Mouse (Mus musculus) ES-Bruce4 (cell line): ENCODE measurements around the gene Enc1. TPM values are rescaled to one million over a fixed set of nuclear protein-coding genes. Genes with fewer than 3 reads are reported as not detected.

Experiments
- H3K27ac ChIP-seq: 2 replicates; pipeline ENCODE4 v1.5.1; 2012; ENCODE audit warnings: low read length, inconsistent platforms; ENCODE audit not compliant: insufficient read depth
- H3K27me3 ChIP-seq: 2 replicates; pipeline ENCODE4 v1.6.1; 2012; ENCODE audit warnings: mild to moderate bottlenecking, low read length, inconsistent platforms; ENCODE audit not compliant: control insufficient read depth, poor library complexity, insufficient read depth, severe bottlenecking
- H3K36me3 ChIP-seq: 2 replicates; pipeline ENCODE4 v1.6.1; 2012; ENCODE audit warnings: inconsistent platforms, mild to moderate bottlenecking, low read length, moderate library complexity; ENCODE audit not compliant: control insufficient read depth, poor library complexity, insufficient read depth, severe bottlenecking
- H3K4me1 ChIP-seq: one replicate; pipeline ENCODE4 v1.8.1; 2011; ENCODE audit warnings: low read length; ENCODE audit not compliant: control insufficient read depth, insufficient read depth
- H3K4me3 ChIP-seq: 2 replicates; pipeline ENCODE4 v1.5.1; 2011; ENCODE audit warnings: low read depth, mild to moderate bottlenecking, low read length
- H3K9ac ChIP-seq: 2 replicates; pipeline ENCODE4 v1.6.1; 2012; ENCODE audit warnings: low read depth, mild to moderate bottlenecking, inconsistent platforms; ENCODE audit not compliant: poor library complexity, severe bottlenecking
- H3K9me3 ChIP-seq: replicated peaks from 2 replicates; pipeline ENCODE4 v1.6.1; 2012; ENCODE audit warnings: mild to moderate bottlenecking, low read length, inconsistent platforms; ENCODE audit not compliant: control insufficient read depth, poor library complexity, insufficient read depth, severe bottlenecking
- CTCF ChIP-seq: IDR thresholded peaks from one replicate; pipeline ENCODE4 v1.8.1; 2011; ENCODE audit warnings: low read depth, low read length
- EP300 ChIP-seq: IDR thresholded peaks from 2 replicates; pipeline ENCODE4 v1.6.1; 2011; ENCODE audit warnings: low read depth, low read length; ENCODE audit not compliant: insufficient read depth
- POLR2A ChIP-seq: IDR thresholded peaks from one replicate; pipeline ENCODE4 v1.8.1; 2011; ENCODE audit warnings: low read length; ENCODE audit not compliant: insufficient read depth
- polyA plus RNA-seq: library from polyadenylated mRNA; stranded (reverse); fragments of >200 nt; gene quantifications from 2 replicates; pipeline ENCODE4 v1.2.4, GENCODE M21; 2011; ENCODE audit warnings: low read depth; ENCODE audit not compliant: missing spikeins, insufficient read depth, insufficient read length

Enc1 gene
- polyA plus RNA-seq, 1 experiment, result 83.0 TPM

- no peaks in the 10 kb centered on the region for H3K9me3 ChIP-seq
- no peaks in the 10 kb centered on the region for H3K36me3 ChIP-seq
- no peaks in the 10 kb centered on the region for H3K27me3 ChIP-seq
- peak overlapping the region; percentile 56 for H3K4me3 ChIP-seq
- H3K4me1 ChIP-seq, result peaks cover 6% of the 10 kb centered on the region
- peak overlapping the region; percentile 17 for H3K9ac ChIP-seq
- peak; percentile 54 for TF ChIP-seq POLR2A
- TF ChIP-seq EP300, result peak; percentile 46; the same call in 1 of the 2 replicates
- no peak for TF ChIP-seq CTCF
- H3K27ac ChIP-seq, result peak overlapping the region; percentile 92
Observed at GRCm38 (mm10) chr13:97295101-97295852, 54.4 kb downstream of the Enc1 start.

DNA sequence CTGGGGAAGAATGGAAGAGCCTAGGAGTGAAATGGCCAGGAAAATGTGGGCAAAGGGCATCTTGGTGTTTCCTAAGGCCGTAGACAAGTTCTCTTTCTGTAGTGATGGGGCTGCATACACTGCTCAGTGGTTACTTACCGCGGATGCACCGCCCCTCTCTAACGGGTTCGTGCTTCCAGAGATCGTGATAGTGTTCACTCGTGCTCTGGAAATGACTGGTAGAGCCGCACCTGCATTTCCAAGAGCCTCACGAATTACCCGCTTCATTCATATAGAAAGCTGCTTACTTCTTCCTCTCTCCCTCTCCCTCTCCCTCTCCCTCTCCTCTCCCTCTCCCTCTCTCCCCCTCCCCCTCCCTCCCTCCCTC is 54.9 kb downstream of the Enc1 start:
- TF ChIP-seq CTCF, result no peak
- no peak for TF ChIP-seq POLR2A
- TF ChIP-seq EP300, result no peak
- H3K27ac ChIP-seq, result peak overlapping the region; percentile 92

GRCm38 (mm10) chr13:97296281-97296680 is 55.4 kb downstream of the Enc1 start:
- Histone ChIP-seq H3K27ac (peak overlapping the region; percentile 95), H3K27me3 (no peaks in the 10 kb centered on the region), H3K4me1 (peaks cover 6% of the 10 kb centered on the region), H3K36me3 (no peaks in the 10 kb centered on the region), H3K9ac (peak overlapping the region; percentile 17), H3K4me3 (peak overlapping the region; percentile 73), H3K9me3 (no peaks in the 10 kb centered on the region)
- TF ChIP-seq CTCF (no peak), POLR2A (no peak), EP300 (no peak)

More for the DNA sequence above, 54.9 kb downstream of the Enc1 start:
- peaks cover 6% of the 10 kb centered on the region for H3K4me1 ChIP-seq
- H3K4me3 ChIP-seq, result peak overlapping the region; percentile 56
- H3K9me3 ChIP-seq, result no peaks in the 10 kb centered on the region
- H3K36me3 ChIP-seq, result no peaks in the 10 kb centered on the region
- no peaks in the 10 kb centered on the region for H3K27me3 ChIP-seq
- H3K9ac ChIP-seq, result peak overlapping the region; percentile 17

DNA sequence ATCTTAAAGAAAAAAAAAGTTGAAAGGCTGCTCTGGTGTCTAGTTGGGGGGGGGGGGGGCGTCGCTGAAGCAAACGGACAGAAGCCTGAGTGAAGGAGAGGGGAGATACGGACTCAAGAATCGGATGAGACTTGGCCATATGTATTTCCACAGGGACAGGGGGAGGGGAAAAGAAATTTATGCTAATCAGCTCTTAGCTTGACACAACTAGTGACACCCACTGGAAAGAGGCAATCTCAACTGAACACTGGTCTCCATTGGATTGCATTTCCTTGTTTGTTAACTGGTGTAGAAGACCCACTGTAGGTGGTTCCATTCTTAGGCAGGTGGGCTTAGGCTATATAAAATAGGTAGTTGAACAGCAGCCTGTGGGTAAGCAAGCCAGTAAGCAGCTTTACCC is 55.9 kb downstream of the Enc1 start:
- Histone ChIP-seq H3K27ac (peak overlapping the region; percentile 97), H3K4me1 (peaks cover 6% of the 10 kb centered on the region), H3K9me3 (no peaks in the 10 kb centered on the region), H3K9ac (peak overlapping the region; percentile 17), H3K27me3 (no peaks in the 10 kb centered on the region), H3K36me3 (no peaks in the 10 kb centered on the region), H3K4me3 (peak overlapping the region; percentile 64)
- TF ChIP-seq POLR2A, result no peak
- no peak for TF ChIP-seq EP300
- TF ChIP-seq CTCF, result no peak

DNA sequence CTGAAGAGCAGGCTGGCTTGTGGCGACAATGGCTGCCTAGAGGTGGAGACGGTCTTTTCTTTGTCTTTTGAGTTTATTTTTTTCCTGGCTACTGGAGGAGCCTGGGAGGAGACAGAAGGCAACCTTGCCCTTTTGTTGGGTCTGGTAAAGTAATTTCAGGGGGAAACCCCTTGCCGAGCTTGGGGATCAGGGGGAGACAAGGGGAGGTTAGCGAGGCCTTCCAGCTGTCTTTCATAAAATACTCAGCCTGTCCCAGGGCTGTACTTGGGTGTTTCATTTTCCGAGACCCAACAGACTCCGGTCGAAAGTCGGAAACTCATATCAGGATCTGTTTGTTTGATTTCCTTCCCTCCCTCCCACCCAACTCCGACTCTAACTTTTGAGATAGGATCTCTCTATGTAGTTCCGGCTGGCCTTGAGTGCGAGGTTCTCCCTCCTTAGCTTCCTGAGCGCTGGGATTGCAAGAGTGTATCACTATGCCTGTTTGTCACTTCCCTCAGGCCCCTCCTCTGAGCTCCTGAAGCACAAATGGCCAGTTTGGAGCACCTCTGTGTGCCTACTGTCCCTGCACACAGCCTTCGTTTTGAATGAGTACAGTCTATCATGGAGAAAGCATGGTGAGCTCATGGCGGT is 56.6 kb downstream of the Enc1 start:
- peak overlapping the region; percentile 97 for H3K27ac ChIP-seq
- peak overlapping the region; percentile 27 for H3K4me3 ChIP-seq
- peaks cover 6% of the 10 kb centered on the region for H3K4me1 ChIP-seq
- H3K9ac ChIP-seq, result peak overlapping the region; percentile 17
- TF ChIP-seq EP300, result no peak
- TF ChIP-seq POLR2A, result no peak
- TF ChIP-seq CTCF, result no peak
- no peaks in the 10 kb centered on the region for H3K36me3 ChIP-seq
- H3K9me3 ChIP-seq, result no peaks in the 10 kb centered on the region
- no peaks in the 10 kb centered on the region for H3K27me3 ChIP-seq

DNA sequence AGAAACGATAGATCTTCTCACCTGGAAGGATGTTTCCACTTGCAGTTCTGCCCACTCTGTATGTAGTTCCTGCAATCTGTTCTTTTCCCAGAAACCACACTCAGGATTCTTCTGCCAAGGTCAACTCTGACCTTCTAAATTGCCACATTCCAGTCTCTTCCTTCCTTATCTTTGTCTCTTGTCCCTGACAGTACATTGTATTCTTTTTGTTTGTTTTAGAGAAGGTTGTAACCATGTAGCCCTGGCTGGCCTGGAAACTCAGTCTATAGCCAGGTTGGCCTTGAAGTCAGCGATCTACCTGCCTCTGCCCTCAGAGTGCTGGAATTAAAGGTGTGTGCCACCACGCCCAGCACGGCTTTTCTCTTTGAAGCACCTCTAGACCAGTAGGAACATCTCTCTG is 58.0 kb downstream of the Enc1 start:
- Histone ChIP-seq H3K9ac (no peak overlapping the region), H3K27ac (no peak overlapping the region), H3K4me3 (no peak overlapping the region), H3K4me1 (peaks cover 6% of the 10 kb centered on the region), H3K9me3 (no peaks in the 10 kb centered on the region), H3K36me3 (no peaks in the 10 kb centered on the region), H3K27me3 (no peaks in the 10 kb centered on the region)
- TF ChIP-seq POLR2A (no peak), EP300 (no peak), CTCF (no peak)
